Mouse (Mus musculus): ENCODE results near the gene Pacsin3. TPM values are rescaled to one million over a fixed set of nuclear protein-coding genes. Genes with fewer than 3 reads are reported as not detected.
"Not testable (repeated sequence)": the region's sequence is repeated elsewhere in the genome, so short reads cannot be mapped to it uniquely, and the experiment has no call there.

Pacsin3 gene
- polyA plus RNA-seq (2012; ENCODE audit: insufficient read depth, insufficient read length, missing spikeins), result 9.0 and 11.7 TPM in 2 replicates

GRCm38 (mm10) chr2:91255661-91256150 is at the start of gene Pacsin3:
Gene Pacsin3, plus strand, starts transcription at chr2:91255954.
- Histone ChIP-seq H3K4me1 (ENCODE audit: control insufficient read depth, insufficient read depth, insufficient read length, low read length) (no peaks in the 10 kb centered on the region), H3K4me3 (ENCODE audit: insufficient read depth, low read depth, low read length) (peak within 1 kb of the TSS; percentile 89), H3K27ac (replicated peaks; ENCODE audit: low read depth, low read length) (peak within 1 kb of the TSS; percentile 58; the same call in 1 of the 2 replicates)

- H3K27ac ChIP-seq (replicated peaks; ENCODE audit: low read depth, low read length), result peak overlapping the region; percentile 88
Measured at GRCm38 (mm10) chr2:91206254-91206775, 49.4 kb upstream of the Pacsin3 start.

DNA sequence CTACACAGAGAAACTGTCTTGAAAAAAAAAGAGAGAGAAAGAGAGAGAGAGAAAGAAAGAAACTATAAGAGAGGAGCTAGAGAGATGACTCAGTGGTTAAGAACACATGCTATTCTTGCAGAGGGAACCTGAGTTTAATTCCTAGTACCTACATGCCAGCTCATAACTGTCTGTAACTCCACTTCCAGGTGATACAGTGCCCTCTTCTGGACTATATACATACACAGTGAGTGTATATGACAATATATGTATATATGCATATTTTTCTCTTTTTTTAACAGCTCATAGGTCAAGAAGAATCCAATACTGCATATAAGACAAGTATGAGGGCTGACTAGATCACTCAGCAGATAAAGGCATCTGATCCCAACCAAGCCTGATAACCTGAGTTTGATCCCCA is 42.4 kb upstream of the Pacsin3 start:
- no peak overlapping the region for H3K27ac ChIP-seq (replicated peaks; ENCODE audit: low read depth, low read length)
- H3K4me3 ChIP-seq (ENCODE audit: insufficient read depth, low read depth, low read length), result no peak overlapping the region
- no peaks in the 10 kb centered on the region for H3K4me1 ChIP-seq (ENCODE audit: control insufficient read depth, insufficient read depth, insufficient read length, low read length)

More at GRCm38 (mm10) chr2:91206254-91206775, 49.4 kb upstream of the Pacsin3 start:
- H3K4me3 ChIP-seq (ENCODE audit: insufficient read depth, low read depth, low read length), result no peak overlapping the region
- peaks cover 7% of the 10 kb centered on the region; the same call in 1 of the 2 replicates for H3K4me1 ChIP-seq (ENCODE audit: control insufficient read depth, insufficient read depth, insufficient read length, low read length)

DNA sequence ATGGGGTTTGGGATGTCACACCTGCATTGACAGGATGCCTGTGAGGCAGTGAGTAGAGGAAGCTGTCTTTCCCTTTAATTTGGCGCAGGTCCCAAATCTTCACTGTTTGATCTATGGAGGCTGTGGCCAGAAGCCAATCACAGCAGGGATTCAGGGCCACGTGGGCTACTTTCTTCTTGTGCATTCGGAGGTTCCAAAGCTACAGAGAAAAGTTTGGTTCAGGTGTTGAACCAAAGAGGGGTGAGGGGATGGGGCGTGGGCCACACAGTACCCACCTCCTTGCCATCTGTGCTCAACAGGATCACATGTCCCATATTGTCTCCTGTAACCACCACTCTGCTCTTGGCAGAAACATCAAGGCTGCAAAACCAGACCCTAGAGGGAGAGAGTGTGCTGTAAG is 38.7 kb upstream of the Pacsin3 start:
- no peak overlapping the region for H3K27ac ChIP-seq (replicated peaks; ENCODE audit: low read depth, low read length)
- H3K4me3 ChIP-seq (ENCODE audit: insufficient read depth, low read depth, low read length), result no peak overlapping the region
- no peaks in the 10 kb centered on the region for H3K4me1 ChIP-seq (ENCODE audit: control insufficient read depth, insufficient read depth, insufficient read length, low read length)

DNA sequence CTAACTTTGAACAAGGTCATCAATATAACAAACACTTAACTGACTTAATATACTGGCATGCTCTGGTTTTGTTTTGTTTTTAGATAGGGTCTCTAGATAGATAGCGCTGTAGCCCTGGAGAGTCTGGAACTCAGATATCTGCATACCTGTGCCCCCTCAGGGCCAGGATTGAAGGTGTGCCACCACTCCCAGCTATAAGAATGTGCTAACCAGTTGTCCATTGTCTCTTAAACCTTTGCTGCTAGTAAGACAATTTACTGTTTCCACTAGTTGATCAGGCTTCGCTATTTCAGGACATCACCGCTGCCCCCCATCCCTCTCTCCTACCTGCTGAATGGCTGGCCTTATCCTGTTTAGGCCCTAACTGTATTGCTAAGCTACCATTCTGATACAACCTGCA is 35.3 kb upstream of the Pacsin3 start:
- no peak overlapping the region for H3K27ac ChIP-seq (replicated peaks; ENCODE audit: low read depth, low read length)
- no peak overlapping the region for H3K4me3 ChIP-seq (ENCODE audit: insufficient read depth, low read depth, low read length)
- no peaks in the 10 kb centered on the region for H3K4me1 ChIP-seq (ENCODE audit: control insufficient read depth, insufficient read depth, insufficient read length, low read length)

GRCm38 (mm10) chr2:91223614-91224013 is 32.1 kb upstream of the Pacsin3 start:
- H3K4me3 ChIP-seq (ENCODE audit: insufficient read depth, low read depth, low read length), result no peak overlapping the region
- no peaks in the 10 kb centered on the region for H3K4me1 ChIP-seq (ENCODE audit: control insufficient read depth, insufficient read depth, insufficient read length, low read length)
- H3K27ac ChIP-seq (replicated peaks; ENCODE audit: low read depth, low read length), result no peak overlapping the region

DNA sequence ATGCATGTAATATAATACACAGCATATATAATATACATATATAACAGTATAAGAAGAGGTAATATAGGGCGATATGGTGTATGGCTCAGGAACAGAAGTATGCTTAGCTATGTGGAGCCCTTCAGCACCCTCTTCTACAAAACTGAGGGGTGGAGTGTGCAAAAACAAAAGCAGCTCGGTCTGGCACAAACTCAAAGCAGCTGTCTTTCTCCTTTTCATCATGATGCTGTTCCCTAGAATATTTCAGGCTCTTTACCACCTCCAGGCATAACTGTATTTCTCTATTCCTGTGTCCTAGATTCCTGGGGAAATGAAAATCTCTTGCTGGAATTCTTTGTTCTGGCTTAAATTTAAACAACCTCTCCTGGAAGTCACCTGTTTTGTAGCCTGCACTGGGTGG is 26.0 kb upstream of the Pacsin3 start:
- Histone ChIP-seq H3K27ac (replicated peaks; ENCODE audit: low read depth, low read length) (no peak overlapping the region), H3K4me3 (ENCODE audit: insufficient read depth, low read depth, low read length) (no peak overlapping the region), H3K4me1 (ENCODE audit: control insufficient read depth, insufficient read depth, insufficient read length, low read length) (no peaks in the 10 kb centered on the region)

GRCm38 (mm10) chr2:91236601-91237510 is 18.9 kb upstream of the Pacsin3 start, which contains the start of gene Ddb2:
Gene Ddb2, minus strand, starts transcription at chr2:91236982.
- Histone ChIP-seq H3K4me1 (ENCODE audit: control insufficient read depth, insufficient read depth, insufficient read length, low read length) (no peaks in the 10 kb centered on the region), H3K4me3 (ENCODE audit: insufficient read depth, low read depth, low read length) (peak within 1 kb of the TSS; percentile 75), H3K27ac (replicated peaks; ENCODE audit: low read depth, low read length) (peak within 1 kb of the TSS; percentile 69)

GRCm38 (mm10) chr2:91237511-91238080 is 18.2 kb upstream of the Pacsin3 start:
- 0 out of 2 replicates have a peak overlapping the region, but pooled peaks have one; percentile 48 for H3K27ac ChIP-seq (replicated peaks; ENCODE audit: low read depth, low read length)
- H3K4me3 ChIP-seq (ENCODE audit: insufficient read depth, low read depth, low read length), result peak overlapping the region; percentile 58
- H3K4me1 ChIP-seq (ENCODE audit: control insufficient read depth, insufficient read depth, insufficient read length, low read length), result not testable (repeated sequence)

DNA sequence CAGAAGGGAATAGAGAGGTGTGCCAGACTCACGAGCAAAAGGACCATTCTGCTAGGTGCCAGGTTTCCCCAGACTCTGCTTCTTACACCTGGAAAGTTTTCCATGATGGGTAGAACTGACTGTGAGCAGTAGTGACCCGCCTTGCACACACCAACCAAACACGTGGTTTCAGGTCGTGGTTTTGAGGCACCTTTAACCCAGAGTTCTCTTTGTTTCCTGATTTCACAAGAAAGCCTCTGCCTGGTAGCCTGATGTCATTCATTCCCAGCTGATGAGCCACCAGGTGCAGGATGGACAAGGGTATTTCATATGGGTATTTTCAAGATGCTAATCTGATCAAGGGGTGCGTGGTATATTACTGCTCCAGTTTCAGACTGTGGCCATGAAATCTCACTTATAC is 13.2 kb upstream of the Pacsin3 start:
- no peak overlapping the region for H3K27ac ChIP-seq (replicated peaks; ENCODE audit: low read depth, low read length)
- H3K4me3 ChIP-seq (ENCODE audit: insufficient read depth, low read depth, low read length), result no peak overlapping the region
- H3K4me1 ChIP-seq (ENCODE audit: control insufficient read depth, insufficient read depth, insufficient read length, low read length), result no peaks in the 10 kb centered on the region

DNA sequence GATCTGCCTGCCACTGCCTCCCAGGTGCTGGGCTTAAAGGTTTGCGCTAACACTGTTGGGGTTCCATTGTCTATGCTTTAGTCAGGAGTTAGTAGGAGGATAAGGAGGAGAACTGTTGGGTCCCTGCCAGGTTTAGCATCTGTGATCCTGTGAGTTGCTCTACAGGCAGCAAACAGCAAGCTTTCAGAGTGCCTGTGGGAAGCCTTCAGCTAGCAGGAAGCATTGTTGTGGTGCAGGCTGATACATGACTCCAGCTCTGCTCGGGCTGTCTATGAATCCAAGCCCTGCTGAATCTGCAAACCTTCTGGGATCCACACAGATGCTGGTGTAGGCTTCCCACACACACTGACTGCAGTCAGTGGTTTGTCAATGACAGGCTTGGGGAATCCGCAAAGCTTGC is 12.3 kb upstream of the Pacsin3 start:
- no peaks in the 10 kb centered on the region for H3K4me1 ChIP-seq (ENCODE audit: control insufficient read depth, insufficient read depth, insufficient read length, low read length)
- no peak overlapping the region for H3K27ac ChIP-seq (replicated peaks; ENCODE audit: low read depth, low read length)
- no peak overlapping the region for H3K4me3 ChIP-seq (ENCODE audit: insufficient read depth, low read depth, low read length)

- H3K4me3 ChIP-seq (ENCODE audit: insufficient read depth, low read depth, low read length), result no peak overlapping the region
- H3K4me1 ChIP-seq (ENCODE audit: control insufficient read depth, insufficient read depth, insufficient read length, low read length), result no peaks in the 10 kb centered on the region
- H3K27ac ChIP-seq (replicated peaks; ENCODE audit: low read depth, low read length), result no peak overlapping the region
Measured at GRCm38 (mm10) chr2:91244557-91245228, 11.1 kb upstream of the Pacsin3 start.

- Histone ChIP-seq H3K27ac (replicated peaks; ENCODE audit: low read depth, low read length) (no peak overlapping the region), H3K4me1 (ENCODE audit: control insufficient read depth, insufficient read depth, insufficient read length, low read length) (no peaks in the 10 kb centered on the region), H3K4me3 (ENCODE audit: insufficient read depth, low read depth, low read length) (no peak overlapping the region)
Measured at GRCm38 (mm10) chr2:91248366-91248765, 7.4 kb upstream of the Pacsin3 start.

DNA sequence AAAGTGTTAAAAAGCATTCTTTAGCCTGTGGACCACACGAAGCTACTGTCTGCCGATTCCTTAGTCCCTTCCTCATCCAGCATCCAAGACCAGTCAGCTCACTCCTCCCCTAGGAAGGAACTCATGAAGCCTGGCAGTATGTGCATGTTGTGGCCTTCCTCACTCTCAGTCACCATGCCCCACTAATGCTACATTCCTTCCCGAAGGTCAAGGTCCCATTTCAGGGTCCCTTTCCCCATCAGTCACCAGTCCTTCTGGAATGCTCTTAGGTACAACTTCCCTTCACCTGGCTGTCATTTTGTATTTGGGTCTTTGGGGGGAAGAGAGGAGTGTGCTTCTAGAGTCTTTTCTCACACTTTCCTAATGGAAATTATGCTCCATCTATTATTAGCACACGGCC is 3.8 kb upstream of the Pacsin3 start:
- no peak overlapping the region for H3K4me3 ChIP-seq (ENCODE audit: insufficient read depth, low read depth, low read length)
- H3K27ac ChIP-seq (replicated peaks; ENCODE audit: low read depth, low read length), result no peak overlapping the region
- H3K4me1 ChIP-seq (ENCODE audit: control insufficient read depth, insufficient read depth, insufficient read length, low read length), result no peaks in the 10 kb centered on the region

- no peak overlapping the region for H3K27ac ChIP-seq (replicated peaks; ENCODE audit: low read depth, low read length)
- no peak overlapping the region for H3K4me3 ChIP-seq (ENCODE audit: insufficient read depth, low read depth, low read length)
- H3K4me1 ChIP-seq (ENCODE audit: control insufficient read depth, insufficient read depth, insufficient read length, low read length), result no peaks in the 10 kb centered on the region
Measured at GRCm38 (mm10) chr2:91252512-91252911, 3.2 kb upstream of the Pacsin3 start.

Measured in brown adipose tissue, adult 24 weeks (tissue).